Mouse (Mus musculus): ENCODE results near the gene Klk11. TPM values are rescaled to one million over a fixed set of nuclear protein-coding genes. Genes with fewer than 3 reads are reported as not detected.
A peak's percentile ranks its signal among the peaks of the same experiment; 100 is the strongest.

The Klk11 gene
- polyA plus RNA-seq (2015; fragmentation: Nextera tagmentation; extraction: Ambion mirVana): 0.51 and 0.96 TPM in 2 replicates

GRCm38 (mm10) chr7:43774364-43774763 lies at the start of gene Klk11:
Gene Klk11, plus strand, starts transcription at chr7:43774604.
- DNase-seq (ENCODE audit: low spot score): no peak

GRCm38 (mm10) chr7:43747788-43748187 lies 26.6 kb upstream of the Klk11 start:
- DNase-seq (ENCODE audit: low spot score): no peak

DNA sequence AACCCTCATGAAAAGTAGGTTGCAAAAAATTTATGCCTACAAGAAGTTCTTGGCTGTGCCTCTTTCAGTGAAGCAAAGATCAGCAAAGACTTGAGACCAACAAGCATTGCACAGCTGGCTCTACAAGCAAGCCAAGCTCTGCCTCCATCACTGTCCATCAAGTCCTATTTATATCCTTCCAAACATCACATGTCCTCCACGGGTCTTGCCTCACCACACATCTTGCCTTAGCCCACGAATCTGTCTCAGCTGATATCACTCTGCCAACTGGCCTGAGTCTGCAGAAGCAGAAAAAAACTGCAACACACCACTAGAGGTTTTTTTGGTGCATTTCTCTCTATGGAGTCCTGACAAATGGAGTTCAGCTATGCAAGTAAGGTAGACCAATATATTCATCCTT lies 21.6 kb upstream of the Klk11 start:
- DNase-seq (ENCODE audit: low spot score): no peak

- DNase-seq (ENCODE audit: low spot score): no peak
Measured at GRCm38 (mm10) chr7:43766484-43766883, 7.9 kb upstream of the Klk11 start.

DNA sequence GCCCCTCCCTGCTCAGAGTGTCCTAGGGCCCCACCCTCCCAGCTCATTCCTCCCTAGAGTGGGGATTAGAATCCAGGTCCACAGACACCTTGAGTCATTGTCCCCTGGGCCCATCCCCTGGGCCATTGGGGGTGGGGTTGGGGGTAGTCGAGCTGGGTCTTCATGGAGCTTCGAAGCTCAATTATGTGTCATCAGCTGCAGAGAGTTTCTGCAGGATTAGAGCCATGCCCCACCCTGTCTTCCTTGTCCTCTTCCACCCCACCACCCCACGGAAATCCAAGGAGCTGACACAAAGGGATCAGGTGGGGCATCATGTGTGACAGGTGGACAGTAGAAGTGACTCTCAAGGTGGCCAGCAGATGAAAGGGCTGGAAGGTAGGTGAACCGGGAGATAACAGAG lies 5.8 kb upstream of the Klk11 start, which contains the start of gene Klk12:
TSS of gene Klk12 (plus strand) at position 301 of the 400 bp plus-strand sequence.
- DNase-seq (ENCODE audit: low spot score): no peak

DNA sequence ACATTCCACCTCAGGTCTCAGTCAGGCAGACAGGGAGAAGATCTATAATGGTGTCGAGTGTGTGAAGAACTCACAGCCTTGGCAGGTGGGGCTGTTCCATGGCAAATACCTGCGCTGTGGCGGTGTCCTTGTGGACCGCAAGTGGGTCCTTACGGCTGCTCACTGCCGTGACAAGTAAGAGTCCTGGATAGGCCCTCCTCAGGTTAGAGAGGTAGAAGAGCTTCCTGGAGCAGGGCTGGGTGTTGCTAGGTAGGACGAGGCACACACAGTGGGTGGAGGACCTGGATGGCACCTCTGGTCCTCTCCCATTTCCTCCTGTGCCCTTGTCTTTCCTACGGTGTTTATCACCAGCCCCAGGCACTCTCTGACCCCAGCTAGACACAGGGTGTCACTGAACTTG lies 4.8 kb upstream of the Klk11 start:
- no peak for DNase-seq (ENCODE audit: low spot score)

DNA sequence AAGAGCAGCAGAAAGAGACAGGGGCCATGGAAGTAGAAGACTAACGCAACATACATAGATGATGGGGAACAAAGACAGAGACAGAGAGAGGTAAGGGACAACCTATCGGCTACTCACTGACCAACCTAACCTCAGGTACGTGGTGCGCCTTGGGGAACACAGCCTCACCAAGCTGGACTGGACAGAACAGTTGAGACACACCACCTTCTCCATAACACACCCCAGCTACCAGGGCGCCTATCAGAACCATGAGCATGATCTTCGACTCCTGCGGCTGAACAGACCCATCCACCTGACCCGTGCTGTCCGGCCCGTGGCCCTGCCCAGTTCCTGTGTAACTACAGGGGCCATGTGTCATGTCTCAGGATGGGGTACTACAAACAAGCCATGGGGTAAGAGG lies 3.7 kb upstream of the Klk11 start:
- no peak for DNase-seq (ENCODE audit: low spot score)

DNA sequence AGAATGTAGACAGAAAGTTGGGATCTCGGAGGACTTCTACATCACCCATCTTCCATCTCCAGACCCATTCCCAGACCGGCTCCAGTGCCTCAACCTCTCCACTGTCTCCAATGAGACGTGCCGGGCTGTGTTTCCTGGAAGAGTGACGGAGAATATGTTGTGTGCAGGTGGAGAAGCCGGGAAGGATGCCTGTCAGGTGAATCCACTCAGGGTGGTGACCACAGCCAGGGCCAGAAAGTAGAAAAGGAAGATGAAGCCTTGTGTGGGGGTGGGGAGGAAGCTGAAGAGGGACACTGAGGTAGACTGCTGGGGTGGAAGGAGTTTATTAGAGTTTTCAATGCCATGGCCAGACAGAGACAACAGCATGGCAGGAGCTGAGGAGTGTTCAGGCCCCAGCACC lies 2.5 kb upstream of the Klk11 start:
- DNase-seq (ENCODE audit: low spot score): no peak

- DNase-seq (ENCODE audit: low spot score): no peak
Measured at GRCm38 (mm10) chr7:43772901-43773300, 1.5 kb upstream of the Klk11 start.

DNA sequence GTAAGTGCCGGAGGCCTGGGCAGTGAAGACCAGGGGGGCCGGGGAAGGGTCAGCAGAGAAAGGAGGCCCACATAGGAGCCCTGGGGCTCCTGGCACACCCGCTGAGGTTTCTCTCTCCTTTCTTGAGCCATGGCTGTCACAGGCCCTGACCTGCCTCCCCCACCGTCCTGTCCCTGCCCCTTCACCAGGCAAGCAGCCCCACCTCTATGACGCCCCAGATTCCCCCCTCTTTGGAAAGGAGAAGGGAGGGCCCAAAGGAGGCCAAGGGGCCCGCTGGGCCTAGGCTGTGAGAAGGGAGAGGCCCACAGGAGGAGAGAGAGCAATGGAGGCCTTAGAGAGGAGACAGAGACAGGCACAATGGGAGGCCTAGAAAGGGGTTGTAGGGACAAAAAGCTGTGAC lies 398 bp downstream of the Klk11 start:
- DNase-seq (ENCODE audit: low spot score): no peak

GRCm38 (mm10) chr7:43775311-43776057 lies 1.1 kb downstream of the Klk11 start:
- no peak for DNase-seq (ENCODE audit: low spot score)

DNA sequence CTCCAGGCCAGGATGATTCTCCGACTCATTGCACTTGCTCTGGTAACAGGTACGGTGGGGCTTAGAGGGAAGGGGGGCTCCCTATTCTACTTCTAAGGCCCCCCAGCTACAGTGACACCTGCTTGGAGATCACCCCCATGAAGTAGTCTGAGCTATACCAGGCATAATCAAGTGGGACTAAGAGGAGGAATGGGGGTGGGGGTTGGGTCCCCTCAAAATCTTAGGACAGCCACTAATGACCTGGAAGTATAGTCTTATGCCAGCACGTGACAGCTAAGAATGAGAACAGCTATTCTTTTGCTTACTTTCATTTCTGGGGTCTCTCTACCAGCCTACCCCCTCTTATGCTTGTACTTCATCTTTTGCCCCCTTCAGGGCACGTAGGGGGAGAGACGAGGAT lies 2.1 kb downstream of the Klk11 start:
- no peak for DNase-seq (ENCODE audit: low spot score)

DNA sequence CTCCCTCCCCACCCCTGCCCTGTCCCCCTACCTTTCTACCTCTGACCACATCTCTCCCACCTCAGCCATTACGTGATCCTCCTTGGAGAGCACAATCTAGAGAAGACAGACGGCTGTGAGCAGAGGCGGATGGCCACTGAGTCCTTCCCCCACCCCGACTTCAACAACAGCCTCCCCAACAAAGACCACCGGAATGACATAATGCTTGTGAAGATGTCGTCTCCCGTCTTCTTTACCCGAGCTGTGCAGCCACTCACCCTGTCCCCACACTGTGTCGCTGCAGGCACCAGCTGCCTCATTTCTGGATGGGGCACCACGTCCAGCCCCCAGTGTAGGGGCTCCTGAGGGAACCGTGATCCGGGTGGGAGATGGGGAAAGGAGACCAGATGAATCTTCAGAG lies 3.0 kb downstream of the Klk11 start:
- no peak for DNase-seq (ENCODE audit: low spot score)

DNA sequence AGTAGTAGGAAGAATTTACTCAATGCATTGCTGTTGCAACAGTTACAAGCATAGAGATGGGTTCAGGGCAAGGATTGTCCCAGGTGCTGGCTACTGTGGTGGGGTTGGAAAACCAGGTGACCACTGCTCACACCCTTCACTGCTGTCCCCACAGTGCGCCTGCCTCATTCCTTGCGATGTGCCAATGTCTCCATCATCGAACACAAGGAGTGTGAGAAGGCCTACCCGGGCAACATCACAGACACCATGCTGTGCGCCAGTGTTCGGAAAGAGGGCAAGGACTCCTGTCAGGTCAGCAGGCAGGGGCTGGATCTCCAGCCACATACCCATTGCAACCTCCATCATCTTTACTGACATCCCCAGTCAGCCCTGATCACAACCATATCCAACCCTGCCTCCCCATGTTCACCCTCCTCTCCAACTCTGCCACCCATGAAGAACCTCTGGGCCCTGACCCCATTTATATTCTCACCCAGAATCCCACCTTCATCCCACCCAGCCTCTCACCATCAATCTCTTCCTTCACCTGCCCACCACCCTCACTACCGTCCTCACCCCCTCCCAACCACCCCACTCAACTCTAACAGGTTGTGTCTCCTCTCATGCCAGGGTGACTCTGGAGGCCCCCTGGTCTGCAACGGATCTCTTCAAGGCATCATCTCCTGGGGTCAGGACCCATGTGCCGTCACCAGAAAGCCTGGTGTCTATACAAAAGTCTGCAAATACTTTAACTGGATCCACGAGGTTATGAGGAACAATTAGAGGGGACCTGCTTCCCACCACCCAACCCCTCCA lies 4.0 kb downstream of the Klk11 start:
- DNase-seq (ENCODE audit: low spot score): no peak

GRCm38 (mm10) chr7:43780241-43780640 lies 5.8 kb downstream of the Klk11 start:
- no peak for DNase-seq (ENCODE audit: low spot score)

DNA sequence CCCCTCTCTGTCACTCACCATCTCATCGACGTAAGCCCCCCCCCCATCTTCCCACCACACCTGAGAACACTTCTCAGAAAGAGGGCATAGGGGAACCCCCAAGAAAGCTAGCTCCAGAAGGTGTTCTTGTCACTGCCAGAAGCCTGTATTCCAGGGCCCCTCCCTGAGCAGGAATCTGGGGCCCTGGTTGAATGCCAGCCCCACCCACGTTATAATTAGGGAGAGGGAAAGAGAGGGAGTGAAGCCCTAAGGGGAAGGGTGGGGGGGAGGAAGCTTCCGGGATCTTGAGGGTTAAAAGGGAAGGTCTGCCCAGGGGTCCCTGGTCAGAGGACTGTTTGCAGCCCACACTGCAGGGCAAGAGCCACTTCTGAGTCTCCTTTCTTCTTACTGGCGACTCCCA lies 6.3 kb downstream of the Klk11 start, which contains the start of gene Klk10:
TSS of gene Klk10 (plus strand) at position 290 of the 400 bp plus-strand sequence.
- DNase-seq (ENCODE audit: low spot score): no peak

DNA sequence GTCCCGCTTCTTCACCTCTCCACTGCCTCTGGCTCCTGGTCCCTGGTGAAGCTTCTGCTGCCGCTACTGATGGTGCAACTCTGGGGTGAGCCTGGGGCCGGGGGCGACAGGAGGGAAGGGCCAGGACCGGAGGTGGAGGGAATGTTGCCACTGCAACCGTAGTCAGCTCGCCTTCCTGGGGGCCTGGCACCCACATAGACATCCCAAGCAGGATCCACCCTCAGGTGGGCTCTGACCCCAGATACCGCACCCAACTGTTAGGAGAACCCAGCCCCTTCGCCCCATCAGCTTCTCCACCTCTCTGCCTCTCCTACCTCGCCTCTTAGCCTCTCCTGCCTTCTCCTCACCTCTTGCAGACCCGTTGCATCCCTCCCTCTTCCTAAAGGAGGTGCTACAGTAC lies 7.1 kb downstream of the Klk11 start:
- DNase-seq (ENCODE audit: low spot score): no peak

DNA sequence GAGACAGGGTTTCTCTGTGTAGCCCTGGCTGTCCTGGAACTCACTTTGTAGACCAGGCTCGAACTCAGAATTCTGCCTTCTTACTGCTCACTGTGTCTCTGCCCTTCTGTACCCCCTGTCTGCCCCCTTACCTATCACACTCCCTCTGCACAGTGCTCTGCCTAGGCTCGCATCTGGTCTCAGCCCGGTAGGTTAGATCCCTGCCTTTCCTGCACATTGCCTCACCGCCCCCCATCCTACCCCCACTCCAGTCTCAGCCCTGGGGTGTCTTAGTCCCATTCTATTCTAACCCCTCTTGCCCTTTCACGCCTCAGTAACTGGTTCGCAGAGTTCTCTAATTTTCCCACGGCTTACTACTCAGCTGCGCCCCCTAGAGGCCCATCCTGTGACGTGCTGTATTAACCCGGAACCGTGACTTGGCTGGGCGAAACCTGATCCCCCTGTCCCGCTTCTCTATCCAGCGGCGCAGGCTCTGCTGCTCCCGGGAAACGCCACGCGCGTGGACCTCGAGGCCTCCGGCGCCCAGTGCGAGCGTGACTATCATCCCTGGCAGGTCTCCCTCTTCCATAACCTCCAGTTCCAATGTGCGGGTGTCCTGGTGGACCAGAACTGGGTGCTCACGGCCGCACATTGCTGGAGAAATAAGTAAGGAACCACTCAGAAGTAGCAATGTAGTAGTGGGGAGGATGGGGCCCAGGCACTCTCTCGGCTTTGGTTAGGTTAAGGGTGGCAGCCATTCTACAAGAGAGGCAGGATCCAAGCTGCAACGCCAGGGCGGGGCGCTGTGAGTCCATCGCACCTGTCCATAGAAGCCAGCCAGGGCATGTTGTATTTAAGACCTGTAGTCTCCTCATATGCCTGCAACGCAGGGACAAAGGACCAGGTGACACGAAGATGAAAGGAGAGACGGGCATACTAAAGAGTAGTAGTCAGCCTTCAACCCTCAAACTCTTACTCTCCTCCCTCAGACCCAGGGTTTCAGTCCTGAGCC lies 8.2 kb downstream of the Klk11 start:
- DNase-seq (ENCODE audit: low spot score): peak; percentile 68

DNA sequence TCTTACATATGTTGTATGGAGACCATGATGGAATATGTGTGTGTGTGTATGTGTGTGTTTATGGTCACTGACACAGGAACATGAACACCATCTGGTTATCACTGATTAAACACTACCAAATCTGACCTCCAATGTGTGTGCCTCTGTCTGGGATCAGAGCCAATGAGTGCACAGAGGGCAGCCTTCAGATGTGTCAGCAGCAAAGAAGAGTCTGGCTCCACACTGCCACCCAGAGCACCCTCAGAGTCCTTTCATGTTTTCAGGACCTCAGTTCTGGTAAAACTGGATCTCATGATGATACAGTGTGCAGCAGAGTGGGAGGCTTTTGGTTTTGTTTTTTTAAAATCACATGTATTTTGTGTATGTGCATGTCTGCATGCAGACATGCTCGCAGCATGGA lies 10.9 kb downstream of the Klk11 start:
- DNase-seq (ENCODE audit: low spot score): no peak

- DNase-seq (ENCODE audit: low spot score): no peak
Measured at GRCm38 (mm10) chr7:43788096-43788495, 13.7 kb downstream of the Klk11 start.

DNA sequence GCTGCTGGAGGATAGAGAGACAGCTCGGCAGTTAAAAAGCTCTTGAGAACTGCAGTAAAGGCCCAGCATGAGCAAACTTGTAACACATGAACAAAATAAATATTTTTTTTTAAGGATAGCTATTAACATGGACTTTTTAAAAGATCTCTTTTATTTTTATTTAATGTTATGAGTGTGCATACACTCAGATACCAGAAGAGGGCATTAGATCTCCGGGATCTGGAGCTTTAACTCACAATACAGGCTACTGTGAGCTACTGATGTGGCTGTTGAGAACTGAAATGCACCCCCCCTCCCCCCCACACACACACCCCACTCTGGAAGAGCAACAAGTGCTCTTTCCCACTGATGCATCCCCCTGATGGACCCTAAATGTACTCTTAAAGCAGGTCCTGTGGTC lies 14.9 kb downstream of the Klk11 start:
- no peak for DNase-seq (ENCODE audit: low spot score)

Data from thymus, postnatal 0 days (tissue).